Mouse (Mus musculus) liver, adult 2 months (tissue): ENCODE measurements around the gene Elavl4. TPM values are rescaled to one million over a fixed set of nuclear protein-coding genes. Genes with fewer than 3 reads are reported as not detected.

Experiments used
- DNase-seq: peaks from one replicate; pipeline ENCODE4 v3.0.0-alpha.2; 2011; ENCODE audit warnings: low read depth, low spot score; ENCODE audit errors: extremely low read depth
- H3K27ac ChIP-seq: fragments of 200-500 bp; replicated peaks from 2 replicates; pipeline ENCODE4 v1.5.1; 2012; ENCODE audit warnings: low read depth, mild to moderate bottlenecking, control low read depth, inconsistent platforms, low read length; ENCODE audit not compliant: insufficient read depth
- H3K27me3 ChIP-seq: fragments of 200-500 bp; 2 replicates; pipeline ENCODE4 v1.6.1; 2012; ENCODE audit warnings: mild to moderate bottlenecking, moderate library complexity, low read length, inconsistent platforms; ENCODE audit not compliant: control insufficient read depth, insufficient read depth
- H3K36me3 ChIP-seq: fragments of 200-500 bp; 2 replicates; pipeline ENCODE4 v1.6.1; 2012; ENCODE audit warnings: low read length, inconsistent platforms; ENCODE audit not compliant: control insufficient read depth, insufficient read depth
- H3K4me1 ChIP-seq: fragments of 200-500 bp; 2 replicates; pipeline ENCODE4 v1.6.1; 2011; ENCODE audit warnings: low read length; ENCODE audit not compliant: control insufficient read depth, insufficient read depth
- H3K4me3 ChIP-seq: fragments of 200-500 bp; 2 replicates; pipeline ENCODE4 v1.5.1; 2011; ENCODE audit warnings: low read depth, mild to moderate bottlenecking, control low read depth, low read length, moderate library complexity; ENCODE audit not compliant: insufficient read depth
- H3K79me2 ChIP-seq: fragments of 200-500 bp; 2 replicates; pipeline ENCODE4 v1.6.1; 2012; ENCODE audit warnings: inconsistent platforms, mild to moderate bottlenecking, low read length, moderate library complexity; ENCODE audit not compliant: control insufficient read depth, insufficient read depth
- H3K9ac ChIP-seq: fragments of 200-500 bp; 2 replicates; pipeline ENCODE4 v1.6.1; 2012; ENCODE audit warnings: low read depth, mild to moderate bottlenecking, control low read depth, inconsistent platforms, low read length
- CTCF ChIP-seq: fragments of 200-500 bp; IDR thresholded peaks from 2 replicates; pipeline ENCODE4 v1.5.1; 2011; ENCODE audit warnings: low read depth, low read length, control low read depth
- POLR2A ChIP-seq: fragments of 200-500 bp; IDR thresholded peaks from 2 replicates; pipeline ENCODE4 v1.6.1; 2011; ENCODE audit warnings: low read length, control low read depth; ENCODE audit not compliant: insufficient read depth; ENCODE audit errors: extremely low read depth
- WGBS: fragments of 180-500 bp; shearing (Covaris S2); methylation state at CpG from one replicate; pipeline ENCODE4 v1.1.7; 2018; 5-methylcytosine and 5-hydroxymethylcytosine counted together
- polyA plus RNA-seq: library from polyadenylated mRNA; depleted of rRNA; stranded (reverse); fragments of >200 nt; gene quantifications from 2 replicates; pipeline ENCODE4 v1.2.3, GENCODE M21; 2012; rRNA removed
- total RNA-seq: library from RNA; depleted of rRNA; stranded (reverse); fragments of >200 nt; gene quantifications from 2 replicates; pipeline ENCODE4 v1.2.3, GENCODE M21; 2014; rRNA removed

The Elavl4 gene
- total and polyA plus RNA-seq, 2 experiments, result not detected

DNA sequence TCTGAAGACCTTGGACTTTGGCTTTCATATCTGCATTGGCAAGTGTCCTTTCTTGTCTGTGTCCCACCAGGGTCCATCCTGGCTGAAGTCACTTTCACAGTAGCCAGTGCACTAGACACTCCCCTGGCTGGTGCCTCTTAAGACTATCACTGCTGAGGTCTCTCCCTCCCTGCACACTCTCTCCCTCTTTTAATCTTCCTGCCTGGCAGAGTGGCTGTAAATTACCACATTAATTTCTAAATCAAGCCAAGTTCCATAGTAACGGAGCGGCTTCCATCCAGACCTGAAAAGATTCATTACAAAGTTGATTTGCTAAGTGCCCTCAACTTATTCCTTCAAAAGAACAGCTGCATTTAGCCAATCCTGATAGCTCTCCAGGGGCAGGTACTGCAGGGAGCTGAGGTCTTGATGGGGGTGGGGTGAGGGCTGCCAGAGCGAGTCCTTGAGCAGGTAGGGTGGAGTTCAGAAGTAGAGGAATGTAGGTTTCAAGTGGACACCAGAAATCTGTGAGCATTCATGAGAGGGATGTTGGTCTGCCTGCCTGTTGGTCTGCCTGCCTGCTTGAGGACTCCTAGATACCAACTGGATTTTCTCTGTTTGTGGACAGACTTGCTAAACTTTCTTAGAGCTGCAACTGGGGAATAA is 194.1 kb downstream of the Elavl4 start:
- H3K4me1 ChIP-seq, result no peaks in the 10 kb centered on the region
- WGBS, result 71% methylated on average over 3 of the region's 3 CpGs

DNA sequence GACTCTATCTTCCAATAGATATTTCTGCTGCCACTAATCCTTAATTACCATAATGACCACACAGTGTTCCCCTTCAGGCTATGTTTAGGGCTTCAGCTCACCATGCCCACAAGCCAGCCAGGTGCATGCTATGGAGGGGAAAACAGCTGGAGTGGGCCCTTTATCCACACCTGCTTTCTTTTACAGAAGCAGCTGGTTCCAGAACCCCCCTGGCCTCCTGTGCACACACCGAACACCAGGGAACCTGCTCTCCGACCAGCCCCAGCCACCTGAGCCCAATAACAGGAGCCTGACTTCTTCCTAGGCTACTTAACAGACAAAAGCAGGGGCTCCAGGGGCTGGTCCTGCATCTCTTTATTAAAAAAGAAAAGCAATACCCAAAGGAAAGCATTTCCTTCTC is 195.8 kb downstream of the Elavl4 start:
- WGBS, result 93% methylated on average over 2 of the region's 2 CpGs
- TF ChIP-seq CTCF (no peak), POLR2A (no peak)
- no peak for DNase-seq
- H3K4me1 ChIP-seq, result no peaks in the 10 kb centered on the region
- H3K4me3 ChIP-seq, result no peak overlapping the region
- H3K27me3 ChIP-seq, result no peaks in the 10 kb centered on the region; the same call in 1 of the 2 replicates
- no peak overlapping the region for H3K27ac ChIP-seq
- no peaks in the 10 kb centered on the region for H3K36me3 ChIP-seq
- H3K79me2 ChIP-seq, result no peaks in the 10 kb centered on the region
- no peak overlapping the region for H3K9ac ChIP-seq

More for the DNA sequence above, 194.1 kb downstream of the Elavl4 start:
- H3K9ac ChIP-seq, result no peak overlapping the region
- H3K27ac ChIP-seq, result no peak overlapping the region
- no peaks in the 10 kb centered on the region for H3K36me3 ChIP-seq
- no peaks in the 10 kb centered on the region for H3K79me2 ChIP-seq
- no peak for TF ChIP-seq CTCF
- no peak for TF ChIP-seq POLR2A
- H3K4me3 ChIP-seq, result no peak overlapping the region
- no peaks in the 10 kb centered on the region for H3K27me3 ChIP-seq
- DNase-seq, result no peak

Other genes starting within 250 kb of the Elavl4 start
- not detected in 2 replicates for gene Agbl4, start 45.8 kb upstream of the Elavl4 start, total RNA-seq
- not detected in 2 replicates for gene Agbl4, start 45.8 kb upstream of the Elavl4 start, polyA plus RNA-seq